Mouse (Mus musculus): ENCODE results near the gene Als2.

DNA sequence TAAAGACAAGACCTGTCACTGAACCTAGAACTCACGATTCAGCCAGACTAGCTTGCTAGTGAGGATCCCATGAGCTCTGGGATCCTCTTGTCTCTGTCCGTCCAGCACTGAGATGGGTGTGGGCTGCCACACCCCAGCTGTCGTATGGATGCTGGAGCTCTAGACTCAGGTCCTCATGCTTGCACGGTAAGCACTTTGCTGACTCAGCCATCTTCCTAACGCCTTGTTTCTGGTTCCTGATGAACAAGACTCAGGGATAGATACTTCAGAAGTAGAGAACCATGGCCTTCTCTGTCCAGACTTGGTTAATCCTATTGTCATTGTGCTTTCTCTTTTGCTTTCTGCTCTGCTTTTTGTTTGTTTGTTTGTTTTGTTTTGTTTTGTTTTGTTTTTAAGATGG, 48.8 kb upstream of the Als2 start:
- TF ChIP-seq CTCF (IDR thresholded peaks at IDR 0.05) = no peak
- no peak for TF ChIP-seq EP300 (IDR thresholded peaks at IDR 0.05)

Measured in lung, postnatal 0 days (tissue).